Mouse (Mus musculus) gastrocnemius, postnatal 36 days (tissue): ENCODE results near the gene Actr6. TPM values are rescaled to one million over a fixed set of nuclear protein-coding genes. Genes with fewer than 3 reads are reported as not detected.
A peak's percentile ranks its signal among the peaks of the same experiment; 100 is the strongest.
"Not testable (repeated sequence)": the region's sequence is repeated elsewhere in the genome, so short reads cannot be mapped to it uniquely, and the experiment has no call there.

ENCODE experiments used
- DNase-seq, 2 experiments: peaks; one replicate each; pipeline ENCODE4 v3.0.0; 2022
- intact Hi-C: fragments of 180-260 bp; cut with DNase I; formaldehyde crosslinking; loops from one replicate; pipeline ENCODE4 v1.15.1; 2025
- total RNA-seq, 2 experiments: library from RNA; stranded (reverse); gene quantifications; 2 replicates each; pipeline ENCODE4 v1.2.3; 2021

The Actr6 gene
- total RNA-seq, 2 experiments from 2014 or later = 5.4 to 5.7 TPM

GRCm38 (mm10) chr10:89740995-89741394 lies 8.9 kb upstream of the Actr6 start:
- intact Hi-C loops = no loop called here
- DNase-seq = no peak

GRCm38 (mm10) chr10:89739703-89740102 lies 7.6 kb upstream of the Actr6 start:
- intact Hi-C loops = no loop called here
- DNase-seq = no peak

- intact Hi-C loops = no loop called here
- no peak for DNase-seq
Observed at GRCm38 (mm10) chr10:89738395-89738794, 6.3 kb upstream of the Actr6 start.

- intact Hi-C loops = no loop called here
- DNase-seq = no peak
Observed at GRCm38 (mm10) chr10:89737887-89738286, 5.8 kb upstream of the Actr6 start.

GRCm38 (mm10) chr10:89737092-89737491 lies 5.0 kb upstream of the Actr6 start:
- intact Hi-C loops = no loop called here
- DNase-seq = no peak

GRCm38 (mm10) chr10:89731341-89731740 lies 754 bp downstream of the Actr6 start:
- intact Hi-C loops = loop anchor here (5.0 kb wide), 1 partner anchor 44 kb away; the partner anchor contains the start of gene Scyl2

GRCm38 (mm10) chr10:89730386-89730785 lies 1.7 kb downstream of the Actr6 start:
- intact Hi-C loops = loop anchor here (5.0 kb wide), 1 partner anchor 43 kb away; the partner anchor contains the start of gene Scyl2

More at GRCm38 (mm10) chr10:89731341-89731740, 754 bp downstream of the Actr6 start:
- DNase-seq = no peak

GRCm38 (mm10) chr10:89722247-89723195 lies 9.6 kb downstream of the Actr6 start:
- peak in 1 of 2 experiments; percentile 14 for DNase-seq
- intact Hi-C loops = no loop called here

More at GRCm38 (mm10) chr10:89730386-89730785, 1.7 kb downstream of the Actr6 start:
- DNase-seq = no peak

GRCm38 (mm10) chr10:89720796-89721195 lies 11.3 kb downstream of the Actr6 start:
- intact Hi-C loops = no loop called here
- no peak for DNase-seq

- no peak for DNase-seq
- intact Hi-C loops = no loop called here
Observed at GRCm38 (mm10) chr10:89720252-89720651, 11.8 kb downstream of the Actr6 start.

GRCm38 (mm10) chr10:89714910-89715309 lies 17.2 kb downstream of the Actr6 start:
- intact Hi-C loops = no loop called here
- no peak for DNase-seq

GRCm38 (mm10) chr10:89708720-89709119 lies 23.4 kb downstream of the Actr6 start:
- no peak for DNase-seq
- intact Hi-C loops = no loop called here

GRCm38 (mm10) chr10:89707397-89707796 lies 24.7 kb downstream of the Actr6 start:
- intact Hi-C loops = no loop called here
- no peak for DNase-seq

- intact Hi-C loops = no loop called here
- no peak for DNase-seq
Observed at GRCm38 (mm10) chr10:89703042-89703441, 29.1 kb downstream of the Actr6 start.

- intact Hi-C loops = no loop called here
- DNase-seq = no peak
Observed at GRCm38 (mm10) chr10:89697956-89698355, 34.1 kb downstream of the Actr6 start.

GRCm38 (mm10) chr10:89696270-89696669 lies 35.8 kb downstream of the Actr6 start:
- intact Hi-C loops, DNase-seq: not testable (repeated sequence)

GRCm38 (mm10) chr10:89695194-89695911 lies 36.7 kb downstream of the Actr6 start:
- no peak for DNase-seq
- intact Hi-C loops = no loop called here

- intact Hi-C loops = no loop called here
- no peak for DNase-seq
Observed at GRCm38 (mm10) chr10:89690021-89690420, 42.1 kb downstream of the Actr6 start.

GRCm38 (mm10) chr10:89687455-89687854 lies 44.6 kb downstream of the Actr6 start:
- intact Hi-C loops = loop anchor here (5.0 kb wide), 1 partner anchor 45 kb away; the partner anchor contains the start of gene Actr6

GRCm38 (mm10) chr10:89686139-89686808 lies 45.8 kb downstream of the Actr6 start, which contains the start of gene Scyl2:
TSS of gene Scyl2 (minus strand) at chr10:89686285.
- intact Hi-C loops = loop anchor here (5.0 kb wide), 1 partner anchor 46 kb away; the partner anchor contains the start of gene Actr6
- peak; percentile 86 to 90 for DNase-seq

More at GRCm38 (mm10) chr10:89687455-89687854, 44.6 kb downstream of the Actr6 start:
- no peak for DNase-seq
